Mouse (Mus musculus): Measurements from ENCODE around the gene Sema3d. TPM values are rescaled to one million over a fixed set of nuclear protein-coding genes. Genes with fewer than 3 reads are reported as not detected.

Gene Sema3d
- polyA plus RNA-seq, 1 experiment from 2014 or later, result 14.7 TPM

- Histone ChIP-seq H3K4me3 (no peak overlapping the region), H3K4me2 (replicated peaks) (no peak overlapping the region), H3K9me3 (no peaks in the 10 kb centered on the region), H3K27ac (no peak overlapping the region), H3K36me3 (no peaks in the 10 kb centered on the region), H3K4me1 (no peaks in the 10 kb centered on the region), H3K27me3 (no peaks in the 10 kb centered on the region), H3K9ac (no peak overlapping the region)
- no peak for ATAC-seq (ENCODE audit: insufficient number of reproducible peaks, insufficient read depth, low FRiP score, low TSS enrichment)
- 68% methylated on average over 6 of the region's 6 CpGs for WGBS
Measured at GRCm38 (mm10) chr5:12499791-12500504, 116.8 kb downstream of the Sema3d start.

GRCm38 (mm10) chr5:12512471-12512870 is 129.3 kb downstream of the Sema3d start:
- 27% methylated on average over 1 of the region's 1 CpGs for WGBS
- ATAC-seq (ENCODE audit: insufficient number of reproducible peaks, insufficient read depth, low FRiP score, low TSS enrichment), result no peak

GRCm38 (mm10) chr5:12515283-12515682 is 132.1 kb downstream of the Sema3d start:
- 80% methylated on average over 4 of the region's 4 CpGs for WGBS
- Histone ChIP-seq H3K27ac (no peak overlapping the region), H3K4me1 (no peaks in the 10 kb centered on the region), H3K9ac (no peak overlapping the region), H3K36me3 (no peaks in the 10 kb centered on the region), H3K4me2 (replicated peaks) (no peak overlapping the region), H3K9me3 (no peaks in the 10 kb centered on the region), H3K4me3 (no peak overlapping the region), H3K27me3 (no peaks in the 10 kb centered on the region)
- no peak for ATAC-seq (ENCODE audit: insufficient number of reproducible peaks, insufficient read depth, low FRiP score, low TSS enrichment)

More at GRCm38 (mm10) chr5:12512471-12512870, 129.3 kb downstream of the Sema3d start:
- H3K9ac ChIP-seq, result no peak overlapping the region
- no peak overlapping the region for H3K4me3 ChIP-seq
- no peaks in the 10 kb centered on the region for H3K9me3 ChIP-seq
- H3K4me1 ChIP-seq, result peaks cover 6% of the 10 kb centered on the region
- H3K36me3 ChIP-seq, result no peaks in the 10 kb centered on the region
- no peaks in the 10 kb centered on the region for H3K27me3 ChIP-seq
- no peak overlapping the region for H3K27ac ChIP-seq
- no peak overlapping the region for H3K4me2 ChIP-seq (replicated peaks)

GRCm38 (mm10) chr5:12525235-12525767 is 142.1 kb downstream of the Sema3d start:
- Histone ChIP-seq H3K4me2 (replicated peaks) (no peak overlapping the region), H3K36me3 (no peaks in the 10 kb centered on the region), H3K27me3 (no peaks in the 10 kb centered on the region), H3K4me1 (no peaks in the 10 kb centered on the region), H3K27ac (no peak overlapping the region), H3K9me3 (no peaks in the 10 kb centered on the region), H3K4me3 (no peak overlapping the region), H3K9ac (no peak overlapping the region)
- ATAC-seq (ENCODE audit: insufficient number of reproducible peaks, insufficient read depth, low FRiP score, low TSS enrichment), result no peak
- WGBS, result 15% methylated on average over 4 of the region's 4 CpGs

- H3K36me3 ChIP-seq, result no peaks in the 10 kb centered on the region
- no peak overlapping the region for H3K4me2 ChIP-seq (replicated peaks)
- no peak overlapping the region for H3K4me3 ChIP-seq
- no peaks in the 10 kb centered on the region for H3K9me3 ChIP-seq
- H3K27me3 ChIP-seq, result no peaks in the 10 kb centered on the region
- 91% methylated on average over 2 of the region's 2 CpGs for WGBS
- H3K27ac ChIP-seq, result no peak overlapping the region
- ATAC-seq (ENCODE audit: insufficient number of reproducible peaks, insufficient read depth, low FRiP score, low TSS enrichment), result no peak
- H3K9ac ChIP-seq, result no peak overlapping the region
- no peaks in the 10 kb centered on the region for H3K4me1 ChIP-seq
Measured at GRCm38 (mm10) chr5:12528596-12528995, 145.4 kb downstream of the Sema3d start.

- Histone ChIP-seq H3K4me3 (no peak overlapping the region), H3K9me3 (no peaks in the 10 kb centered on the region), H3K36me3 (no peaks in the 10 kb centered on the region), H3K4me1 (no peaks in the 10 kb centered on the region), H3K4me2 (replicated peaks) (no peak overlapping the region), H3K9ac (no peak overlapping the region), H3K27ac (no peak overlapping the region), H3K27me3 (no peaks in the 10 kb centered on the region)
- WGBS, result 52% methylated on average over 1 of the region's 1 CpGs
- ATAC-seq (ENCODE audit: insufficient number of reproducible peaks, insufficient read depth, low FRiP score, low TSS enrichment), result no peak
Measured at GRCm38 (mm10) chr5:12529771-12530170, 146.6 kb downstream of the Sema3d start.

GRCm38 (mm10) chr5:12541268-12541667 is 158.1 kb downstream of the Sema3d start:
- 30% methylated on average over 2 of the region's 2 CpGs for WGBS
- H3K27ac ChIP-seq, result no peak overlapping the region
- H3K27me3 ChIP-seq, result no peaks in the 10 kb centered on the region
- no peak overlapping the region for H3K9ac ChIP-seq
- no peaks in the 10 kb centered on the region for H3K4me1 ChIP-seq
- no peak overlapping the region for H3K4me3 ChIP-seq
- no peaks in the 10 kb centered on the region for H3K9me3 ChIP-seq
- no peaks in the 10 kb centered on the region for H3K36me3 ChIP-seq
- H3K4me2 ChIP-seq (replicated peaks), result no peak overlapping the region
- no peak for ATAC-seq (ENCODE audit: insufficient number of reproducible peaks, insufficient read depth, low FRiP score, low TSS enrichment)

GRCm38 (mm10) chr5:12549046-12549669 is 166.0 kb downstream of the Sema3d start:
- H3K27ac ChIP-seq, result no peak overlapping the region
- no peak overlapping the region for H3K4me2 ChIP-seq (replicated peaks)
- no peak overlapping the region for H3K4me3 ChIP-seq
- ATAC-seq (ENCODE audit: insufficient number of reproducible peaks, insufficient read depth, low FRiP score, low TSS enrichment), result no peak
- H3K36me3 ChIP-seq, result no peaks in the 10 kb centered on the region
- H3K4me1 ChIP-seq, result no peaks in the 10 kb centered on the region
- no peak overlapping the region for H3K9ac ChIP-seq
- 87% methylated on average over 8 of the region's 8 CpGs for WGBS
- H3K27me3 ChIP-seq, result no peaks in the 10 kb centered on the region
- H3K9me3 ChIP-seq, result no peaks in the 10 kb centered on the region

- 93% methylated on average over 3 of the region's 3 CpGs for WGBS
- Histone ChIP-seq H3K9ac (no peak overlapping the region), H3K4me2 (replicated peaks) (no peak overlapping the region), H3K4me1 (no peaks in the 10 kb centered on the region), H3K4me3 (no peak overlapping the region), H3K27ac (no peak overlapping the region), H3K27me3 (no peaks in the 10 kb centered on the region), H3K36me3 (no peaks in the 10 kb centered on the region), H3K9me3 (no peaks in the 10 kb centered on the region)
- ATAC-seq (ENCODE audit: insufficient number of reproducible peaks, insufficient read depth, low FRiP score, low TSS enrichment), result no peak
Measured at GRCm38 (mm10) chr5:12555401-12555800, 172.2 kb downstream of the Sema3d start.

GRCm38 (mm10) chr5:12557889-12558288 is 174.7 kb downstream of the Sema3d start:
- Histone ChIP-seq H3K27me3 (no peaks in the 10 kb centered on the region), H3K9ac (no peak overlapping the region), H3K36me3 (no peaks in the 10 kb centered on the region), H3K4me2 (replicated peaks) (no peak overlapping the region), H3K9me3 (no peaks in the 10 kb centered on the region), H3K27ac (no peak overlapping the region), H3K4me1 (no peaks in the 10 kb centered on the region), H3K4me3 (no peak overlapping the region)
- no peak for ATAC-seq (ENCODE audit: insufficient number of reproducible peaks, insufficient read depth, low FRiP score, low TSS enrichment)
- 46% methylated on average over 2 of the region's 2 CpGs for WGBS

GRCm38 (mm10) chr5:12561740-12562139 is 178.6 kb downstream of the Sema3d start:
- Histone ChIP-seq H3K4me1 (no peaks in the 10 kb centered on the region), H3K4me2 (replicated peaks) (no peak overlapping the region), H3K27me3 (no peaks in the 10 kb centered on the region), H3K27ac (no peak overlapping the region), H3K4me3 (no peak overlapping the region), H3K9ac (no peak overlapping the region), H3K36me3 (no peaks in the 10 kb centered on the region), H3K9me3 (no peaks in the 10 kb centered on the region)
- 4% methylated on average over 2 of the region's 2 CpGs for WGBS
- no peak for ATAC-seq (ENCODE audit: insufficient number of reproducible peaks, insufficient read depth, low FRiP score, low TSS enrichment)

- Histone ChIP-seq H3K4me2 (replicated peaks) (no peak overlapping the region), H3K36me3 (no peaks in the 10 kb centered on the region), H3K27ac (no peak overlapping the region), H3K9me3 (no peaks in the 10 kb centered on the region), H3K4me3 (no peak overlapping the region), H3K9ac (no peak overlapping the region), H3K4me1 (no peaks in the 10 kb centered on the region), H3K27me3 (no peaks in the 10 kb centered on the region)
- ATAC-seq (ENCODE audit: insufficient number of reproducible peaks, insufficient read depth, low FRiP score, low TSS enrichment), result no peak
- 29% methylated on average over 5 of the region's 5 CpGs for WGBS
Measured at GRCm38 (mm10) chr5:12562204-12562603, 179.0 kb downstream of the Sema3d start.

Data from embryonic facial prominence, embryonic 12.5 days (tissue).